Mouse (Mus musculus) hindbrain, postnatal 0 days (tissue): ENCODE data around the gene Rnf222. TPM values are rescaled to one million over a fixed set of nuclear protein-coding genes. Genes with fewer than 3 reads are reported as not detected.

ENCODE experiments used
- ATAC-seq: fragments of 200-750 bp; cut with Nextera tagmentation; 2 replicates; pipeline ENCODE4 v1.8.0; 2017; ENCODE audit warnings: mild to moderate bottlenecking, moderate TSS enrichment, moderate library complexity
- DNase-seq: peaks from one replicate; pipeline ENCODE4 v3.0.0-alpha.2; 2015; ENCODE audit warnings: low spot score
- H3K27ac ChIP-seq: fragments of 300-500 bp; sonication (generic); 2 replicates; pipeline ENCODE4 v1.5.1; 2014; ENCODE audit warnings: mild to moderate bottlenecking
- H3K27me3 ChIP-seq: fragments of 300-500 bp; sonication (generic); 2 replicates; pipeline ENCODE4 v1.6.1; 2014; ENCODE audit warnings: low read length, mixed read lengths; ENCODE audit not compliant: insufficient read depth
- H3K36me3 ChIP-seq: fragments of 300-500 bp; sonication (generic); 2 replicates; pipeline ENCODE4 v1.6.1; 2014; ENCODE audit warnings: low read length, mixed read lengths; ENCODE audit not compliant: insufficient read depth
- H3K4me1 ChIP-seq: fragments of 300-500 bp; sonication (generic); 2 replicates; pipeline ENCODE4 v1.6.1; 2014; ENCODE audit warnings: antibody characterized with exemption, low read length, mixed read lengths; ENCODE audit not compliant: insufficient read depth
- H3K4me2 ChIP-seq: fragments of 300-500 bp; sonication (generic); 2 replicates; pipeline ENCODE4 v1.6.1; 2014; ENCODE audit warnings: low read depth, mild to moderate bottlenecking, low read length, moderate library complexity, mixed read lengths
- H3K4me3 ChIP-seq: fragments of 300-500 bp; sonication (generic); 2 replicates; pipeline ENCODE4 v1.5.1; 2014; ENCODE audit warnings: low read length
- H3K9ac ChIP-seq: fragments of 300-500 bp; sonication (generic); replicated peaks from 2 replicates; pipeline ENCODE4 v1.6.1; 2014; ENCODE audit warnings: mild to moderate bottlenecking, low read length, moderate library complexity, mixed read lengths
- H3K9me3 ChIP-seq: fragments of 300-500 bp; sonication (generic); 2 replicates; pipeline ENCODE4 v1.6.1; 2016; ENCODE audit warnings: low read length, mixed read lengths
- CTCF ChIP-seq: IDR thresholded peaks from 2 replicates; pipeline ENCODE4 v1.5.1; 2016; ENCODE audit warnings: antibody characterized with exemption, control low read depth, low read depth
- WGBS: fragments of 180-500 bp; shearing (Covaris S2); extraction: QIAGEN DNeasy Blood & Tissue Kit; methylation state at CpG from one replicate; pipeline ENCODE4 v1.1.7; 2014; 5-methylcytosine and 5-hydroxymethylcytosine counted together
- polyA plus RNA-seq: library from polyadenylated mRNA; unstranded; fragments of >200 nt; fragmentation: Nextera tagmentation; extraction: Ambion mirVana; gene quantifications from 2 replicates; pipeline ENCODE4 v1.2.1, GENCODE M21; 2015
- total RNA-seq: library from RNA; depleted of rRNA; stranded (reverse); fragments of >200 nt; gene quantifications from 2 replicates; pipeline ENCODE4 v1.2.3, GENCODE M21; 2014

Rnf222 gene
- total and polyA plus RNA-seq, 2 experiments from 2014 or later: 0.16 TPM; not detected in 1

DNA sequence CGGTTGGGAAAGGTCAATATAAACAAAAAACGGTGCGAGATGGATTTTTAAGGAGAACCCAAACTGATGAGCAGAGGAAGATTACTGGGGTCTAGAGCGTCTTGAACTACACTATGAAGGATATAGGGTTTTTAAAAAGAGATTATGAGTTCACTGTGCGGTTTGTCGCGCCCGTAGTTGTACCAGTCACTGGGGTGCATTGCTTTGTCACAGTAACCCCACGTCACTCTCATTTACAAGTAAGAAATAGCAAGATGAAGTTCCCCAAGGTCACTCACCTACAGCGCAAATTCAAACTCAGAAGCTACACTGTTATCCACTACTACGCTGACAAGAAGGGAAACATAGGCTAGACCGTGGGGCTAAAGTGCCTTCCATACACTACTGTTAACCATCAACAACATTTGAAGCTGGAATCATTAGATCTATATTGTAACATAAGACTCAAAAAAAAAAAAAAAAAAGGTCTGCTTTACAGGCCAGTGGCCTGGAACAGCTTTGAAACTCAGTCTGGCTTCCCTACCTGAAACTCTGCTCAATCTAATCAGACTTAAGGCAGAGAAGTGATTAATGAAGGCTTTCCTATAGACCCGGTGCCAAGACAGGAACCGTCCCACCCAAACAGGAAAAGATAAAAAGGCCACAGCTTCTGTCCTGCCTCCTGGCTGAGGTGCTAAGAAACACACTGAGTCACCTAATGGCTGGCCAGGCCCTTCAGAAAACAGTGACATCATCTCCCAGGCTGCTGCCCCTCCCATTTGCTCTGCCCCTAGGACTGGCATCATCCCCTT lies 34.5 kb upstream of the Rnf222 start:
- 44% methylated on average over 14 of the region's 14 CpGs for WGBS
- H3K4me2 ChIP-seq: peak overlapping the region; percentile 77
- no peak for DNase-seq
- ATAC-seq: no peak
- peak overlapping the region; percentile 88; the same call in 1 of the 2 replicates for H3K9ac ChIP-seq
- no peak for TF ChIP-seq CTCF
- H3K9me3 ChIP-seq: no peaks in the 10 kb centered on the region
- H3K4me3 ChIP-seq: peak overlapping the region; percentile 84
- H3K4me1 ChIP-seq: peaks cover 12% of the 10 kb centered on the region
- H3K27me3 ChIP-seq: no peaks in the 10 kb centered on the region
- H3K36me3 ChIP-seq: no peaks in the 10 kb centered on the region
- peak overlapping the region; percentile 78 for H3K27ac ChIP-seq

DNA sequence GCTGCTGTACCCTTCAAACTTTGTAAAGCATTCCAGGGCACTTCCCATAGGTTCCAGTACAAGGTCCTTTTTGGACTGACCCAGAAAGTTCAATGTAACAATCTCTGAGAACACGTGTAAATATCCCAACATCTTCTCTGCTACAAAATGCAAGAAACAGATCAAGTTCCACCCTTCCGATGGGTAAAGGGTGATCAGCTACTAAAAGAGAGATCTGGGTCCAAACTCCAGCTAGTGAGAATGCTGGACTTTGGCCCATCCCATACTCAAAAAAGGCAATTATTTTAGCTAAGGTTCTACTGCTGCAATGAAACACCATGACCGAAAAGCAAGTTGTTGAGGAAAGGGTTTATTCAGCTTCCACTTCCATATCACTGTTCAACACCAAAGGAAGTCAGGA lies 33.7 kb upstream of the Rnf222 start:
- 89% methylated on average over 3 of the region's 3 CpGs for WGBS
- no peak overlapping the region for H3K27ac ChIP-seq
- H3K4me3 ChIP-seq: no peak overlapping the region
- H3K9me3 ChIP-seq: no peaks in the 10 kb centered on the region
- ATAC-seq (no peak), DNase-seq (no peak)
- H3K36me3 ChIP-seq: no peaks in the 10 kb centered on the region
- peaks cover 12% of the 10 kb centered on the region for H3K4me1 ChIP-seq
- TF ChIP-seq CTCF: no peak
- no peak overlapping the region for H3K9ac ChIP-seq
- no peak overlapping the region for H3K4me2 ChIP-seq
- H3K27me3 ChIP-seq: no peaks in the 10 kb centered on the region

DNA sequence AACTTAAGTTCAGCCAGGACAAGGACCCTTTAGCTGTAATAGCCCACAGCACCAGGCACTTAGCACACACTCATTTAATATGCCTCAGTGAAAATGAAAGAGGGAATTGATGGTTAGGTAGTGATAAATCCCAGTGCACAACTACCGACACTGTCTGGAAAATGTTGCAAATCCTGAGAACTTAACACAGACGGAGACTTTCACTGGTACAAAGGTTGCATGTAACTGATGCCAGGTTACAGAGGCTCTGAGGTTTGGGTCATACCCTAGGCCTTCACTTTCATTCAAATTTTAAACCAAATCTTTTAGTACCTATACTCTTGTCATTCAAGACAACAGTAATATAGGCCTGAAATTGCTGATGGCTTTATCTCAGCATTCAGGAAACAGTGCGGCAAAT lies 31.0 kb upstream of the Rnf222 start:
- no peak for ATAC-seq

DNA sequence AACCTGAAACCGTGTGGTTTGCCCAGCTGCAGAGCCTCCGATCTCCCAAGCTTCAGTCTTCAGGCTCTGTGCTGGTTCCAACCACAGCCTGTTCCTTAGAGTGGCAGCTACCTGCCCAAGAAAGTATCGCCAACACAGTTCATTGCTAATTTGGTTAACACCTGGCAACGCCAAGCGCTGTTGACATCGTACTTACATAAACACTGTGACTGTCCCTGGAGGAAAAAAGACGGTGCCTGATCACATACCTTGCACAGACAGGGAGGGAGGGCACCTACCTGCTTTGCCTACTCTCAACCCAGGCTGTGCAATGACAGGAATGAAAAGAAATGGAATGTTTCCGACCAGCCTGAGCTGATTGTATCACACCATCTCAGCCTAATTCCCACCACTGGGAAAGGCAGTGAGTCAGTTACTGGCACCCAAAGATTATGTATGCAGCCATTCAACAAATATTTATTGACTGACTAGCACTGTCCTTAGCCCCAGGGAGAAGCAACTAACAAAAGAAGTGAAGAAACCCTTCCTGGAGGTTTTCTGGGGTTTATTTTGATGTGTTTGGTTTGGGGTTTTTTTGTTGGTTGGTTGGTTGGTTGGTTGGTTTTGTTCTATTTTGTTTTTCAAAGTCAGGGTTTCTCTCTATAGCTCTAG lies 28.3 kb upstream of the Rnf222 start:
- WGBS: 84% methylated on average over 8 of the region's 8 CpGs
- ATAC-seq (no peak), DNase-seq (no peak)
- no peak overlapping the region for H3K27ac ChIP-seq
- H3K9ac ChIP-seq: no peak overlapping the region
- no peaks in the 10 kb centered on the region for H3K36me3 ChIP-seq
- no peaks in the 10 kb centered on the region for H3K9me3 ChIP-seq
- H3K4me3 ChIP-seq: no peak overlapping the region
- H3K4me2 ChIP-seq: no peak overlapping the region
- no peaks in the 10 kb centered on the region; the same call in 1 of the 2 replicates for H3K27me3 ChIP-seq
- TF ChIP-seq CTCF: no peak
- H3K4me1 ChIP-seq: no peaks in the 10 kb centered on the region

More for the DNA sequence above, 31.0 kb upstream of the Rnf222 start:
- Histone ChIP-seq H3K4me2 (no peak overlapping the region), H3K27me3 (no peaks in the 10 kb centered on the region; the same call in 1 of the 2 replicates), H3K9ac (no peak overlapping the region), H3K4me3 (no peak overlapping the region), H3K27ac (no peak overlapping the region), H3K9me3 (no peaks in the 10 kb centered on the region), H3K4me1 (peaks cover 6% of the 10 kb centered on the region), H3K36me3 (no peaks in the 10 kb centered on the region)
- no peak for DNase-seq
- WGBS: 88% methylated on average over 3 of the region's 3 CpGs
- TF ChIP-seq CTCF: no peak

DNA sequence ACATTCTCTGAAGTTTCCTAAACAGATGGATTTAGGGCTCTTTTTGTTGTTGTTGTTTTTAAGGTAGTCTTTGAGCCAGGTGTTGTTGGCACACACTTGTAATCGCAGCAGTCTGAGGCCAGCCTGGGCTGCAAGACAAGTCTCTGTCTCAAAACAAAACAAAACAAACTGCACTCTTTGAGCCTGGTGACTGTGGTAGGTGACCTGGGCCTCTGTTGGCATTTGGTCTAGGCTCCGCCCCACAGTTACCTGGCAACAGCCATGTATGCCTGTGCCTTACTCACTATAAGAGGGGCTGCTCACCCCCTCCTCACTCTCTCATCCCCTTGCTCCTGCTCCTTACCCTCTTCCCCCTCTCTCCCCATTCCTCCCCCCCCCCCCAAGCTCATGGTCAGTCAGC lies 26.1 kb upstream of the Rnf222 start:
- H3K4me3 ChIP-seq: no peak overlapping the region
- no peak for TF ChIP-seq CTCF
- no peak overlapping the region for H3K9ac ChIP-seq
- no peaks in the 10 kb centered on the region for H3K9me3 ChIP-seq
- WGBS: 67% methylated on average over 2 of the region's 2 CpGs
- no peak overlapping the region for H3K4me2 ChIP-seq
- H3K27me3 ChIP-seq: no peaks in the 10 kb centered on the region; the same call in 1 of the 2 replicates
- no peaks in the 10 kb centered on the region for H3K4me1 ChIP-seq
- ATAC-seq (no peak), DNase-seq (no peak)
- H3K27ac ChIP-seq: no peak overlapping the region
- no peaks in the 10 kb centered on the region for H3K36me3 ChIP-seq

DNA sequence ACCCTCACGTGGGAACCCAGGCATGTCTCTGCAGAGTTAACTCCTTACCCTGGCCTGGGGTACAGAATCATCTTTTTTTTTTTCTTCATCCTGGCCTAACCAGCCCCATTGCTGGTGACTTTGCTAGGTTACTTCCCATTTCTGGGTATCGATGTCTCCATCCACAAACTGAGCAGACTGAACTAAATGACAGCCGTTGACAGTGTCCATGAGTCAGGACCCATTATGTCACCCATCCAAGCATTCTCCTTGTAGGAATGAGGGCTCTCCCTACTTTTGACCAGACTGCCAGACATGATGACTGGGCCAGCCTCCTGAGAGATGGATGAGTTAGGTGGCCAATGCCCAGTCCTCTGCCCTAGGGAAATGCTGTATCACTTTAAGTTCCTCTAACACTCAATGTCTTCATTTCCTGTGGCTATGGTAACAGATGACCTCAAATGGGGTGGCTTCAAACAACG lies 24.7 kb upstream of the Rnf222 start:
- H3K27me3 ChIP-seq: no peaks in the 10 kb centered on the region; the same call in 1 of the 2 replicates
- no peak for TF ChIP-seq CTCF
- DNase-seq (no peak), ATAC-seq (no peak)
- H3K4me3 ChIP-seq: no peak overlapping the region
- WGBS: 77% methylated on average over 4 of the region's 4 CpGs
- H3K36me3 ChIP-seq: no peaks in the 10 kb centered on the region
- H3K4me1 ChIP-seq: no peaks in the 10 kb centered on the region
- H3K27ac ChIP-seq: no peak overlapping the region
- H3K4me2 ChIP-seq: no peak overlapping the region
- H3K9ac ChIP-seq: no peak overlapping the region
- H3K9me3 ChIP-seq: no peaks in the 10 kb centered on the region
